9 mouse cellular contexts compared by ENCODE assay signal in genomic region chr11:17528609-17529008, GRCm38 (mm10).
DNase-seq lines count a peak whose midpoint lies in the region; ATAC-seq and TF ChIP-seq lines count a peak whose summit lies in the region.
"Had no signal": no experiment of that assay in that cellular context is flagged by ENCODE, and none has a peak within 500 bp of the region (broad histone marks: within the 10 kb centered on the region; RNA-seq: fewer than 3 reads in every experiment).

No protein-coding gene starts in this region.

- no peaks in the 10 kb centered on the region for H3K9me3 ChIP-seq in hindbrain, postnatal 0 days (ENCODE audit: low read length)
- no peaks in the 10 kb centered on the region for H3K9me3 ChIP-seq in hindbrain, embryonic 13.5 days
- no peaks in the 10 kb centered on the region for H3K9me3 ChIP-seq in lung, embryonic 16.5 days (ENCODE audit: control insufficient read depth, low read length)
- H3K9me3 ChIP-seq in forebrain, embryonic 13.5 days (replicated peaks) = no peaks in the 10 kb centered on the region

- H3K4me3 ChIP-seq in hindbrain, postnatal 0 days (ENCODE audit: low read length) = no peak overlapping the region
- no peak overlapping the region for H3K4me3 ChIP-seq in hindbrain, embryonic 13.5 days
- H3K4me3 ChIP-seq in lung, embryonic 16.5 days (ENCODE audit: low read length) = no peak overlapping the region
- no peak overlapping the region for H3K4me3 ChIP-seq in forebrain, embryonic 13.5 days

- no peak overlapping the region for H3K4me2 ChIP-seq in hindbrain, postnatal 0 days (ENCODE audit: low read depth, low read length)
- no peak overlapping the region for H3K4me2 ChIP-seq in hindbrain, embryonic 13.5 days
- H3K4me2 ChIP-seq in lung, embryonic 16.5 days (ENCODE audit: low read depth, low read length) = no peak overlapping the region
- H3K4me2 ChIP-seq in forebrain, embryonic 13.5 days = no peak overlapping the region

- H3K27me3 ChIP-seq in hindbrain, postnatal 0 days (ENCODE audit: insufficient read depth, low read length) = no peaks in the 10 kb centered on the region
- H3K27me3 ChIP-seq in hindbrain, embryonic 13.5 days = no peaks in the 10 kb centered on the region
- H3K27me3 ChIP-seq in lung, embryonic 16.5 days (ENCODE audit: control insufficient read depth, insufficient read depth, low read depth, low read length) = no peaks in the 10 kb centered on the region
- no peaks in the 10 kb centered on the region for H3K27me3 ChIP-seq in forebrain, embryonic 13.5 days

- WGBS in hindbrain, postnatal 0 days = 88% methylated on average over 6 of the region's 6 CpGs
- 85% methylated on average over 6 of the region's 6 CpGs for WGBS in hindbrain, embryonic 13.5 days
- WGBS in lung, embryonic 16.5 days = 56% methylated on average over 6 of the region's 6 CpGs
- WGBS in forebrain, embryonic 13.5 days = 94% methylated on average over 6 of the region's 6 CpGs

- TF ChIP-seq CTCF in hindbrain, postnatal 0 days (IDR thresholded peaks at IDR 0.05; ENCODE audit: low read depth) = no peak

- peak; percentile 5 for DNase-seq in hindbrain, postnatal 0 days (ENCODE audit: low spot score)
- DNase-seq in 3T3-L1 (ENCODE audit: low read depth, low spot score) (peak; percentile 46), adipocyte (ENCODE audit: low spot score) (peak; percentile 14)
- DNase-seq: liver, postnatal 0 days; right cerebral cortex, postnatal 4 days had no signal

- H3K9ac ChIP-seq in hindbrain, postnatal 0 days (replicated peaks; ENCODE audit: low read length) = no peak overlapping the region
- no peak overlapping the region for H3K9ac ChIP-seq in hindbrain, embryonic 13.5 days
- no peak overlapping the region for H3K9ac ChIP-seq in lung, embryonic 16.5 days (ENCODE audit: low read length)
- H3K9ac ChIP-seq in forebrain, embryonic 13.5 days = no peak overlapping the region
- H3K9ac ChIP-seq: liver, postnatal 0 days had no signal

- no peak overlapping the region for H3K27ac ChIP-seq in hindbrain, postnatal 0 days
- H3K27ac ChIP-seq in hindbrain, embryonic 13.5 days = no peak overlapping the region
- no peak overlapping the region for H3K27ac ChIP-seq in lung, embryonic 16.5 days (ENCODE audit: low read length)
- H3K27ac ChIP-seq in forebrain, embryonic 13.5 days = no peak overlapping the region

- ATAC-seq in hindbrain, postnatal 0 days = no peak
- no peak for ATAC-seq in hindbrain, embryonic 13.5 days (ENCODE audit: low FRiP score)
- ATAC-seq in lung, embryonic 16.5 days (ENCODE audit: low read depth) = peak; percentile 90
- ATAC-seq in forebrain, embryonic 13.5 days = no peak
- ATAC-seq in activated CD4-positive, CD25-positive, alpha-beta regulatory T cell, adult 4 months = no peak
- ATAC-seq: liver, postnatal 0 days had no signal

- no peaks in the 10 kb centered on the region for H3K4me1 ChIP-seq in hindbrain, postnatal 0 days (ENCODE audit: insufficient read depth, low read length)
- H3K4me1 ChIP-seq in hindbrain, embryonic 13.5 days (replicated peaks) = no peaks in the 10 kb centered on the region
- H3K4me1 ChIP-seq in lung, embryonic 16.5 days (replicated peaks; ENCODE audit: control insufficient read depth, insufficient read depth, low read length) = no peaks in the 10 kb centered on the region; the same call in 1 of the 2 replicates
- H3K4me1 ChIP-seq in forebrain, embryonic 13.5 days = no peaks in the 10 kb centered on the region

- no peaks in the 10 kb centered on the region for H3K36me3 ChIP-seq in hindbrain, postnatal 0 days (ENCODE audit: insufficient read depth, low read length)
- H3K36me3 ChIP-seq in hindbrain, embryonic 13.5 days = no peaks in the 10 kb centered on the region
- H3K36me3 ChIP-seq in lung, embryonic 16.5 days (ENCODE audit: control insufficient read depth, insufficient read depth, low read length) = no peaks in the 10 kb centered on the region
- no peaks in the 10 kb centered on the region for H3K36me3 ChIP-seq in forebrain, embryonic 13.5 days (ENCODE audit: poor library complexity, severe bottlenecking)
